Mouse (Mus musculus): ENCODE measurements at regions not wholly inside any gene's neighbourhood (a gene's known extent, or its start where the extent isn't known, plus 50 kb on each side); places are given as distances from the start of the nearest gene placed in this dataset.

GRCm38 (mm10) chr19:14035371-14035770, 122.0 kb downstream of the Olfr1505 start:
- no peak for DNase-seq (ENCODE audit: low spot score)

- DNase-seq (ENCODE audit: low spot score) = no peak
Measured at GRCm38 (mm10) chr19:14035785-14036184, 122.5 kb downstream of the Olfr1505 start.

DNA sequence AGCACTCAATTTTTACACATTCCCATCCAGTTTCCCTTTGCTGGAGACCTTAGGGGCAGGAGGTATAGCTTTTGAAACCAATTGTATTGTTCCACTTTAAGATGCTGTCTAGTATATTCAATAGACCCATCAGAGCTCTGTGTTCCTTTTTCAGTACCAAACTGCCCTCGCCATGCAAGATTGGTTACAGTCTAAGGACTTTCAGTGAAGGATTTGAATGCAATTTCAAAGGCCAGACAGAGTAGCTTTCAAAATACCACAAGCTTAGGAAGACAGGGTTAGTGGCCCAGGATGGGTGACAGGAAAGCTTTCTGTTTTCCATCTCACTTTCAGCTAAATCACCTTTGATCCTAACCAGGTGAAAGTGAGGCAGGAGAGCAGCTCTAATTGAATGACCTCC, 123.4 kb downstream of the Olfr1505 start:
- DNase-seq (ENCODE audit: low spot score) = no peak

- no peak for DNase-seq (ENCODE audit: low spot score)
Measured at GRCm38 (mm10) chr19:14042753-14043152, 129.4 kb downstream of the Olfr1505 start.

GRCm38 (mm10) chr19:14045456-14045855, 132.1 kb downstream of the Olfr1505 start:
- no peak for DNase-seq (ENCODE audit: low spot score)

GRCm38 (mm10) chr19:14052052-14052451, 138.7 kb downstream of the Olfr1505 start:
- no peak for DNase-seq (ENCODE audit: low spot score)

DNA sequence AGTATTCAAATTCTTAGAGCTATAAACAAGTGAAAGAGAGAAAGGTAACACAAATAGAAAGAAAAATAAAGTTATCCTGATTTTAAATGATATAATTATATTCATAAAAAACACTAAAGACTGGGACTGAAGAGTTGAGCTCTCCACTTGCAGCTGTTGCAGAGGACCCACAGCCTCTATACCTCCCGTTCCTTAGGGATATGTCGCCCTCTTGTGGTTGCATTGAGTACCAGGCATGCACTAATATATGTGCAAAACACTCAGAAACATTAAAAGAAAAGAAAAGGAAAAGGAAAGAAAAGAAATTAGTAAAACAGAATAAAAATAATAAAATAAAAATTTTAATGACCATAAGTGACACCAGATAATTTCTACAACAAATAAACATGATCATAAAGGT, 167.2 kb downstream of the Olfr1505 start:
- no peak for DNase-seq (ENCODE audit: low spot score)

DNA sequence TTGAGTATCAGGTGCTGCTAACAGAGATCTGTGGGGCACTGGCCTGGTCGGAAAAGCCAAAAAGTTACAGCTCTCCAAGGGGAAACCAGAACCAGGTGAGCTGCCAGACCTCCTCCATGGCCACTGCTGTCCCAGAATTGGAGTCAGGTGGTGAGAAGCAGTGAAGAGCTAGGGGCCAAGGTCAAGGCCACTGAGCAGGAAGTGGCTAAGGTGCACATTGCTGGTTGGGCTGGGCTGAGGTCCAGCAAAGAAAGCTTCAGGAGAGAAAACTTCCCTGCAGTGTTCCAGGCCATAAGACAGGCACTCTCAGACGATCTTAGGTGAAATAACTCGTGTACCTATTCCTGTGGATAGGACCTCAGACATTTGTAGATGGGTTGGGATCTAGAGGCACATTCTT, 171.4 kb downstream of the Olfr1505 start:
- no peak for DNase-seq (ENCODE audit: low spot score)

DNA sequence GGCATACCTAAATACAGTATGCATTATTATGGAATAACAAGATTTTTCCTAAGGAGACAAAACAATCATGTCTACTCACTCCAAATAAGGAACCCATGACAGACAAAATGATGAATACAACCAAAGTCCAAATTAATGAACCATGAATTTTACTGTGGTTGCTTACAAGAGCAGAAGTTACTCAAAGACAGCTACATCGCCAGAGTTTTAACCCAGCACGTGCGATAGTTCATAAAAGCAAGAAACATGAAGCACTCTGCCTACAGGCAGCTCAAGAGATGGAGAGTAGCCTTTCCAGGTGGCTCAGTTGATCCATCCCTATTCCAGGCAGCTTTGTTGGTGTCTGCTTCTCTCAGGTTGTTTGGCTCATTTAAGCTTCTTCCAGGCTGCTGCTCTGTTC, 176.8 kb downstream of the Olfr1505 start:
- no peak for DNase-seq (ENCODE audit: low spot score)

GRCm38 (mm10) chr19:14094191-14094590, 180.9 kb downstream of the Olfr1505 start:
- DNase-seq (ENCODE audit: low spot score) = no peak

DNA sequence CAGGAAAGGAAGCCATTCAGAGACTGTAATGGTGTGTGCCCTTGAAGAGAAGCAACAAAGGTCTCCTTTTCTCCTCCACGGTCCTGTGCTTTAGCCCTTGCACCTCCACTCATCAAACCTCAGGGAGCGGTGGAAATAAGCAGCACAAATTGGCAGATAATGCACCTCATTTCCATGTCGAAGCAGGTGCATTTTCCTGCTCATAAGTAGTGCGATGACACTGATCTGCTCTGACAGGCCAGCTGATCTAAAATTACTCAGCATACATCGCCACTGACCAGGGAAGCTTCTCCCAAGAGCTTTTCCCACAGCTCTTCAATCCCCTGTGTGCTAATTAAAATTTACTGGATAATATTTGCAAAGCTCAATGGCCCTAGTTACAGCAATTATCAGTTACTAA, 182.9 kb downstream of the Olfr1505 start:
- peak; percentile 12 for DNase-seq (ENCODE audit: low spot score)

- no peak for DNase-seq (ENCODE audit: low spot score)
Measured at GRCm38 (mm10) chr19:14109091-14109490, 195.8 kb downstream of the Olfr1505 start.

- DNase-seq (ENCODE audit: low spot score) = peak; percentile 8
Measured at GRCm38 (mm10) chr19:14123348-14124113, 210.2 kb downstream of the Olfr1505 start.

DNA sequence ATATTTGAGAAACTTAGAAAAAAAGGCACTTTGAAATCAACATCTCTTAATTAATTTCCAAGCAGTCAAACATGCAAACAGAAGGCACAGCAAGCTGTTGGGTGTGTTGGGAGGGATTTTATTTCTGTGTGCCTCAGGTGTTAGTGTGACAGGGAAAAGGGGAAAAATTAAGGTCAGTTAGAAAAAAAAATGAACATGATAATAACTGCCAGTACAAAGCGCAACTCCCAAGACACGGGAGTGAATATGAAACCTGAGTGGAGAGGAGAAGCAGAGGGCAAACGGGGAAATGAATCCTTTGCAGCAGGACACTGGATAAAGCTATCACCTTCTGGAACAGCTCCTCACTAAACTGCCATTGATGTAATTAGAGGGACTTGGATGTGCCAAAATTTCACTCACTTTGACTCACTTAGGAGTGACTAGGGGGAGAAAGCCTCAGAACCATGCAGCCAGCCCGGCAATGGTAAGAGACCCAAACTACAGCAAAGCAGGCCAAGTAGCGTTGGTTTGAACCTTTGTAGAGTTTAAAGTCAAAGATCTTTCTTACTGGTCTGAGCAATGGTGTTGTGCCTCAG, 211.0 kb downstream of the Olfr1505 start:
- peak; percentile 6 for DNase-seq (ENCODE audit: low spot score)

DNA sequence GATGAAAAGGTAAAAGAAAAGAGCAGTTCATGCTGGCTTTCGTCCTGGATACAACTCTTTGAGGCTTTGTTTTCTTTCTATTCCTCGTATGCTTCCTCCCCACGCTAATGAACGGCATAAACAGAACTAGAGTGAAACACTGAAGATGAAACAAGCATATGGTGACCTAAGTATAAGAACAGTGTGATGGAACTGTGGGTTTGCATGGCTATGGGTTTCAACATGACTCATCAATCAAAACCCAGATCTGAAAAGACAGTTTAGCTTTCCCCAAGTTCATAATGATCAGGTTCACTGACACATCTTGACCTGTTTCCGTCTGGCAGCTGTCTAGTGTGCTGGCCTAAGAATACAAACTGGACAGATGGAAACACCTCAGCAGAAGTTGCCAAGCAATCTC, 211.7 kb downstream of the Olfr1505 start:
- DNase-seq (ENCODE audit: low spot score) = no peak

GRCm38 (mm10) chr19:14128397-14129209, 215.3 kb downstream of the Olfr1505 start:
- DNase-seq (ENCODE audit: low spot score) = no peak

GRCm38 (mm10) chr19:14161217-14161616, 247.9 kb downstream of the Olfr1505 start:
- no peak for DNase-seq (ENCODE audit: low spot score)

DNA sequence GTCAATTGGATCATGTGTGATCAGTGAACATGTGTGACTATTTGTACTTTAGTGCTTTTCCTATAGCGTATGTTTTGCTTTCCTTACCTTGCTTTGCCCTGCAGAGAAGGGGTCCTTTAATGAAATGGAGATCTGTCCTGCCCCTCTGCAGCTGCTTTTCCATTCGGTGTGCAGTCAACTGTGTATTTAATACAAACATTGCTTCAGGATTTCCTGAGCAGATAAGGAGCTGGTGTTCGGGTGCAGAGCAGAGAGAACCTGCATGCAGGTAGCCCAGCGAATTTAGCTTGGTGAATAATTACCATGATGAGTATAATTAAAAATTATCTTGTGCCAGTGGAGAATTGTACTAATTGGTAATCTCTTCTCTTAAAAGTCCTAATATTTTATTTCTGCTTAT, 249.4 kb downstream of the Olfr1505 start:
- DNase-seq (ENCODE audit: low spot score) = no peak

DNA sequence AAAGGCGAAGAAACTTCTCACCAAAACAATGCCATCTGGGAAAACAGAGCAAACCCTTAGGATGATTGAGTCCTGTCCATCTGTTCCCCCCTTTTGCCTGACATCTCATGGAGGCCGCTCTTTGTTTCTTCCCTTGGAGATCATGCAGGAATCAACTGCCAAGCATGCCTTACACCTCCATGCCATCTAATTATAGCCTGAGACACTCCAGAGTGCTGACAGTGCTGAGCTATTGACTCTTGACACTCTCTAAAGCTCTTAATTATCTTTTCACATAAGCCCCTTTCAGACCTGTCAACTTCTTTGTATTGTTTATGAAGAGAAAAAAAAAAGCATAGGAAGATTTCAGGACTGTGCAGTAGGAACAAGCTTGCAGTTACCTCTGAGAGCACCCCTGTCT, 252.4 kb downstream of the Olfr1505 start:
- no peak for DNase-seq (ENCODE audit: low spot score)

DNA sequence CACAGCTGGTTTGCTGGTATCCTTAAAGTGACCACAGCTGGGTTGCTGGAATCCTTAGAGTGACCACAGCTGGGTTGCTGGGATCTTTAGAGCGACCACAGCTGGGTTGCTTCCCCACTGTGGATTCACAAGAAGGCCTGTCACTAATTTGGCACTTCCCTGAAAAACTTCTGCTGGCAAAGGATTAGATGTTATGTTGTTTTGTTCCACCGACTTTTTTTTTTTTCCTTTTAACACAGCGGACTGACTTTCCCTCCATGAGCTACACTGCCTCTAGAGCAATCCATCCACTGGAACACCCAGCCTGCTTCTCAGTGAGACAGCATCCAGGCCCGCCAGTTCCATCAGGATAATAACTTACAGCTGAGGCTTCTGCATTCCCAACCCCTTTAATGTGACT, 266.9 kb downstream of the Olfr1505 start:
- no peak for DNase-seq (ENCODE audit: low spot score)

DNA sequence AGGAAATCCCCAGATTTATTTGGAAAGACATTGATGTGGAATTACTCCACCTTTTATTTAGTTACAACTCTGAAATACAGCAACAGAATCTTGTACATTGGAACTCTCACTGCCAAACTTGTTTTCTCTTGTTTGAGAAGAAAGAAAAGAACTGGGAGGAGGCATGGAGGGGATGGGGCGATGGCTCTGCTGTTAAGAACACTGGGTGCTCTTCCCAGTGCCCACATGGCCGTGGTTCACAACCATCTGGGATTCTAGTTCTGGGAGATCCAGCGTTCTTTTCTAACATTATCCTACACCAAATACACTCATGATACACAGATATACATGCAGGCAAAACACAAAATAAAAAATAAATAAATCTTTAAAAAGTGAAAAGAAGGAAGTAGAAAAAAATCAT, 267.6 kb downstream of the Olfr1505 start:
- no peak for DNase-seq (ENCODE audit: low spot score)

DNA sequence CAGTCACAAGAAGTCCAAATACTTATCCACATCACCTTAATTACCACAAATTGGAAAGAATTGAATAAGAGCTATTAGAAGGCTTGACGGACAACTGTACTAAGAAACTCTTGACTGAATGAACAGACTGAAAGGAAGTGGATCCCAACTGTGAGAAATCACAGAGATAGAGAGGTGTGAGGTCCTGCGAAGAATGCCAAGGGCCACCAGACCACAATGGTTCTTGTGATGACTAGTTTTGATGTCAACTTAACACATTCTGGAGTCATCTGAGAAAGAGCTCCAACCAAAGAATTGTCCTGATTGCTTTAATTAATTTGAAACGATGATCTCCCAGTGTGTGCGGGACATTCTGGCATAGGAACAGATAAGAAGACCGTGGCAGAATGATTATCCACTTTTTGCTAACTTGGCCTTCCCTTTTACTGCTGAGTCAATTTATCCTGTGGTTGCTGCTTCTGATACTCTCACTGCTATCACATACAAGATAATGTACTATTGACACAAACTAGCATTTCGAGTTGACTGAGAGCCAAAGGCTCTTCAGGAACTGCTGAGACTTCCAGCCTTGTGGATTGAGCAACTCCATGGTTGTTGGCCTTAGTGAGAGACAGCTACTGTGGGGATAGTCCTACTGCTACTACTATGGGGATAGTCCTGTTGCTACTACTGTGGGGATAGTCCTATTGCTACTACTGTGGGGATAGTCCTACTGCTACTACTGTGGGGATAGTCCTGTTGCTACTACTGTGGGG, 268.5 kb downstream of the Olfr1505 start:
- DNase-seq (ENCODE audit: low spot score) = no peak

All from MN1 (cell line).